Mouse (Mus musculus) kidney, embryonic 14.5 days (tissue): ENCODE measurements around the gene Birc3. TPM values are rescaled to one million over a fixed set of nuclear protein-coding genes. Genes with fewer than 3 reads are reported as not detected.

Experiments
- ATAC-seq: fragments of 200-750 bp; cut with Nextera tagmentation; 2 replicates; pipeline ENCODE4 v1.8.0; 2017; ENCODE audit warnings: moderate number of reproducible peaks, mild to moderate bottlenecking, moderate TSS enrichment, moderate library complexity; ENCODE audit not compliant: low FRiP score, low TSS enrichment
- H3K27ac ChIP-seq: fragments of 300-500 bp; sonication (generic); 2 replicates; pipeline ENCODE4 v1.5.1; 2014; ENCODE audit warnings: low read depth, mild to moderate bottlenecking, low read length, moderate library complexity, mixed read lengths
- H3K27me3 ChIP-seq: fragments of 300-500 bp; sonication (generic); 2 replicates; pipeline ENCODE4 v1.6.1; 2014; ENCODE audit warnings: mild to moderate bottlenecking, low read length; ENCODE audit not compliant: control insufficient read depth, insufficient read depth
- H3K36me3 ChIP-seq: fragments of 300-500 bp; sonication (generic); 2 replicates; pipeline ENCODE4 v1.6.1; 2014; ENCODE audit warnings: low read length, mixed read lengths; ENCODE audit not compliant: control insufficient read depth, insufficient read depth
- H3K4me1 ChIP-seq: fragments of 300-500 bp; sonication (generic); 2 replicates; pipeline ENCODE4 v1.6.1; 2014; ENCODE audit warnings: low read length, mixed read lengths; ENCODE audit not compliant: control insufficient read depth, insufficient read depth
- H3K4me2 ChIP-seq: fragments of 300-500 bp; sonication (generic); replicated peaks from 2 replicates; pipeline ENCODE4 v1.6.1; 2014; ENCODE audit warnings: low read depth, mild to moderate bottlenecking, low read length
- H3K4me3 ChIP-seq: fragments of 300-500 bp; sonication (generic); 2 replicates; pipeline ENCODE4 v1.5.1; 2014; ENCODE audit warnings: mild to moderate bottlenecking, low read length
- H3K9ac ChIP-seq: fragments of 300-500 bp; sonication (generic); 2 replicates; pipeline ENCODE4 v1.6.1; 2014; ENCODE audit warnings: low read depth, mild to moderate bottlenecking, low read length, moderate library complexity
- H3K9me3 ChIP-seq: fragments of 300-500 bp; sonication (generic); 2 replicates; pipeline ENCODE4 v1.6.1; 2016; ENCODE audit warnings: low read length; ENCODE audit not compliant: control insufficient read depth
- WGBS: fragments of 180-500 bp; shearing (Covaris S2); extraction: QIAGEN DNeasy Blood & Tissue Kit; methylation state at CpG from one replicate; pipeline ENCODE4 v1.1.7; 2014; 5-methylcytosine and 5-hydroxymethylcytosine counted together
- polyA plus RNA-seq: library from polyadenylated mRNA; unstranded; fragments of >200 nt; fragmentation: Nextera tagmentation; extraction: Ambion mirVana; gene quantifications from 2 replicates; pipeline ENCODE4 v1.2.1, GENCODE M21; 2014

Birc3 gene
- polyA plus RNA-seq, 1 experiment from 2014 or later = 6.5 TPM

GRCm38 (mm10) chr9:7836331-7836730 is 36.7 kb downstream of the Birc3 start:
- peak overlapping the region; percentile 85 for H3K9ac ChIP-seq
- under 1% methylated on average over 16 of the region's 16 CpGs for WGBS
- peaks cover 11% of the 10 kb centered on the region for H3K36me3 ChIP-seq
- no peaks in the 10 kb centered on the region for H3K9me3 ChIP-seq
- peak overlapping the region; percentile 50 for H3K4me3 ChIP-seq
- peak overlapping the region; percentile 98 for H3K27ac ChIP-seq
- peak; percentile 53; the same call in 1 of the 2 replicates for ATAC-seq
- H3K4me2 ChIP-seq = peak overlapping the region; percentile 74
- peaks cover 7% of the 10 kb centered on the region; the same call in 1 of the 2 replicates for H3K4me1 ChIP-seq
- H3K27me3 ChIP-seq = no peaks in the 10 kb centered on the region

- H3K4me1 ChIP-seq = peaks cover 7% of the 10 kb centered on the region; the same call in 1 of the 2 replicates
- no peak overlapping the region for H3K4me3 ChIP-seq
- peaks cover 11% of the 10 kb centered on the region for H3K36me3 ChIP-seq
- peak overlapping the region; percentile 30; the same call in 1 of the 2 replicates for H3K4me2 ChIP-seq
- no peak overlapping the region for H3K27ac ChIP-seq
- WGBS = 86% methylated on average over 1 of the region's 1 CpGs
- H3K27me3 ChIP-seq = no peaks in the 10 kb centered on the region
- no peaks in the 10 kb centered on the region for H3K9me3 ChIP-seq
- H3K9ac ChIP-seq = no peak overlapping the region
- no peak for ATAC-seq
Observed at GRCm38 (mm10) chr9:7835302-7835701, 37.7 kb downstream of the Birc3 start.

- H3K27ac ChIP-seq = no peak overlapping the region
- no peak overlapping the region for H3K4me3 ChIP-seq
- 90% methylated on average over 6 of the region's 6 CpGs for WGBS
- H3K4me1 ChIP-seq = peaks cover 7% of the 10 kb centered on the region; the same call in 1 of the 2 replicates
- H3K9ac ChIP-seq = no peak overlapping the region
- no peaks in the 10 kb centered on the region for H3K9me3 ChIP-seq
- no peak overlapping the region; the same call in 1 of the 2 replicates for H3K4me2 ChIP-seq
- no peak for ATAC-seq
- H3K27me3 ChIP-seq = no peaks in the 10 kb centered on the region
- H3K36me3 ChIP-seq = peaks cover 11% of the 10 kb centered on the region
Observed at GRCm38 (mm10) chr9:7833421-7833820, 39.6 kb downstream of the Birc3 start.

- no peak overlapping the region; the same call in 1 of the 2 replicates for H3K4me2 ChIP-seq
- H3K4me3 ChIP-seq = no peak overlapping the region; the same call in 1 of the 2 replicates
- H3K9ac ChIP-seq = no peak overlapping the region
- WGBS = 86% methylated on average over 9 of the region's 9 CpGs
- no peaks in the 10 kb centered on the region for H3K27me3 ChIP-seq
- peaks cover 11% of the 10 kb centered on the region for H3K36me3 ChIP-seq
- H3K9me3 ChIP-seq = no peaks in the 10 kb centered on the region
- peaks cover 7% of the 10 kb centered on the region; the same call in 1 of the 2 replicates for H3K4me1 ChIP-seq
- no peak; the same call in 1 of the 2 replicates for ATAC-seq
- H3K27ac ChIP-seq = no peak overlapping the region
Observed at GRCm38 (mm10) chr9:7829531-7830528, 43.2 kb downstream of the Birc3 start.

GRCm38 (mm10) chr9:7828706-7829105 is 44.3 kb downstream of the Birc3 start:
- Histone ChIP-seq H3K4me1 (peaks cover 7% of the 10 kb centered on the region; the same call in 1 of the 2 replicates), H3K27ac (no peak overlapping the region), H3K27me3 (no peaks in the 10 kb centered on the region), H3K9me3 (no peaks in the 10 kb centered on the region), H3K4me3 (no peak overlapping the region), H3K9ac (no peak overlapping the region), H3K36me3 (peaks cover 7% of the 10 kb centered on the region; the same call in 1 of the 2 replicates), H3K4me2 (no peak overlapping the region)
- WGBS = 92% methylated on average over 4 of the region's 4 CpGs
- no peak for ATAC-seq

GRCm38 (mm10) chr9:7824916-7825315 is 48.1 kb downstream of the Birc3 start:
- Histone ChIP-seq H3K27me3 (no peaks in the 10 kb centered on the region), H3K4me2 (no peak overlapping the region), H3K27ac (no peak overlapping the region), H3K4me1 (no peaks in the 10 kb centered on the region), H3K4me3 (no peak overlapping the region), H3K9ac (no peak overlapping the region), H3K9me3 (no peaks in the 10 kb centered on the region), H3K36me3 (peaks cover 20% of the 10 kb centered on the region)
- no peak for ATAC-seq
- 91% methylated on average over 5 of the region's 5 CpGs for WGBS

- Histone ChIP-seq H3K4me3 (no peak overlapping the region), H3K27me3 (no peaks in the 10 kb centered on the region), H3K9ac (no peak overlapping the region), H3K27ac (no peak overlapping the region), H3K4me1 (no peaks in the 10 kb centered on the region), H3K9me3 (no peaks in the 10 kb centered on the region), H3K4me2 (no peak overlapping the region), H3K36me3 (peaks cover 39% of the 10 kb centered on the region)
- 71% methylated on average over 3 of the region's 3 CpGs for WGBS
- no peak for ATAC-seq
Observed at GRCm38 (mm10) chr9:7822758-7823157, 50.2 kb downstream of the Birc3 start.

- H3K4me2 ChIP-seq = no peak overlapping the region
- H3K36me3 ChIP-seq = no peaks in the 10 kb centered on the region
- H3K4me1 ChIP-seq = no peaks in the 10 kb centered on the region
- WGBS = 70% methylated on average over 3 of the region's 5 CpGs
- no peaks in the 10 kb centered on the region for H3K27me3 ChIP-seq
- ATAC-seq = peak; percentile 66
- H3K27ac ChIP-seq = no peak overlapping the region
- no peak overlapping the region for H3K4me3 ChIP-seq
- H3K9ac ChIP-seq = no peak overlapping the region
- no peaks in the 10 kb centered on the region for H3K9me3 ChIP-seq
Observed at GRCm38 (mm10) chr9:7805101-7805506, 67.9 kb downstream of the Birc3 start.
